Mouse (Mus musculus) ES-E14 (cell line): ENCODE data around the gene Klhl18. TPM values are rescaled to one million over a fixed set of nuclear protein-coding genes. Genes with fewer than 3 reads are reported as not detected.

Source experiments
- DNase-seq: peaks from one replicate; pipeline ENCODE4 v3.0.0-alpha.2; 2013; ENCODE audit warnings: low read depth, low spot score
- H3K27ac ChIP-seq: 2 replicates; pipeline ENCODE4 v1.5.1; 2012; ENCODE audit warnings: low read depth, mild to moderate bottlenecking, low read length, moderate library complexity, mixed read lengths; ENCODE audit not compliant: poor library complexity, insufficient read depth, severe bottlenecking
- H3K36me3 ChIP-seq: 2 replicates; pipeline ENCODE4 v1.6.1; 2012; ENCODE audit warnings: mild to moderate bottlenecking, low read length, moderate library complexity, mixed read lengths; ENCODE audit not compliant: control insufficient read depth, poor library complexity, insufficient read depth, severe bottlenecking
- H3K4me1 ChIP-seq, 2 experiments: fragments of 150-350 bp in 1 of 2; sonication (generic) in 1 of 2; 2 replicates each; pipeline ENCODE4 v1.6.1; 2012; ENCODE audit warnings: low read length in 2 of 2, mild to moderate bottlenecking in 1 of 2, mixed read lengths in 1 of 2; ENCODE audit not compliant: control insufficient read depth in 2 of 2, insufficient read depth in 2 of 2, poor library complexity in 1 of 2
- H3K4me3 ChIP-seq, 2 experiments: fragments of 150-350 bp in 1 of 2; sonication (generic) in 1 of 2; 2 replicates each; pipeline ENCODE4 v1.5.1; 2012; ENCODE audit warnings: low read length in 2 of 2, low read depth in 1 of 2, mild to moderate bottlenecking in 1 of 2, mixed read lengths in 1 of 2; ENCODE audit not compliant: insufficient read depth in 1 of 2, poor library complexity in 1 of 2, severe bottlenecking in 1 of 2
- H3K9ac ChIP-seq: 2 replicates; pipeline ENCODE4 v1.6.1; 2012; ENCODE audit warnings: low read depth, mild to moderate bottlenecking, low read length, mixed read lengths; ENCODE audit not compliant: poor library complexity, insufficient read depth, severe bottlenecking
- H3K9me3 ChIP-seq: fragments of 150-350 bp; sonication (generic); 2 replicates; pipeline ENCODE4 v1.6.1; 2012; ENCODE audit warnings: low read depth, mild to moderate bottlenecking, low read length; ENCODE audit not compliant: control insufficient read depth, insufficient read depth
- CHD2 ChIP-seq: IDR thresholded peaks from 2 replicates; pipeline ENCODE4 v1.6.1; 2014; ENCODE audit warnings: mild to moderate bottlenecking, low read depth, low read length, inconsistent platforms
- HCFC1 ChIP-seq: IDR thresholded peaks from 2 replicates; pipeline ENCODE4 v1.6.1; 2012; ENCODE audit warnings: low read length, inconsistent platforms, borderline replicate concordance; ENCODE audit not compliant: insufficient read depth
- MAFK ChIP-seq: IDR thresholded peaks from 2 replicates; pipeline ENCODE4 v1.6.1; 2014; ENCODE audit warnings: mild to moderate bottlenecking, low read depth, low read length, inconsistent platforms; ENCODE audit not compliant: insufficient read depth
- ZC3H11A ChIP-seq: IDR thresholded peaks from 2 replicates; pipeline ENCODE4 v1.6.1; 2012; ENCODE audit warnings: low read depth, mild to moderate bottlenecking, inconsistent platforms, low read length, borderline replicate concordance
- ZNF384 ChIP-seq: IDR thresholded peaks from 2 replicates; pipeline ENCODE4 v1.6.1; 2012; ENCODE audit warnings: low read depth, low read length, inconsistent platforms
- in situ Hi-C, 2 experiments: fragments of 600-800 bp; cut with MboI; formaldehyde crosslinking; loops; one replicate each; pipeline ENCODE4 v1.15.1; 2025; ENCODE audit warnings: low sequenced_read_pairs in 2 of 2, inconsistent platforms in 1 of 2; ENCODE audit not compliant: unreplicated experiment in 2 of 2
- total RNA-seq: library from RNA; depleted of rRNA; stranded (reverse); fragments of 300-350 nt; gene quantifications from 2 replicates; pipeline ENCODE4 v1.2.3, GENCODE M21; 2012

Klhl18 gene
- total RNA-seq, 1 experiment = 4.7 TPM

DNA sequence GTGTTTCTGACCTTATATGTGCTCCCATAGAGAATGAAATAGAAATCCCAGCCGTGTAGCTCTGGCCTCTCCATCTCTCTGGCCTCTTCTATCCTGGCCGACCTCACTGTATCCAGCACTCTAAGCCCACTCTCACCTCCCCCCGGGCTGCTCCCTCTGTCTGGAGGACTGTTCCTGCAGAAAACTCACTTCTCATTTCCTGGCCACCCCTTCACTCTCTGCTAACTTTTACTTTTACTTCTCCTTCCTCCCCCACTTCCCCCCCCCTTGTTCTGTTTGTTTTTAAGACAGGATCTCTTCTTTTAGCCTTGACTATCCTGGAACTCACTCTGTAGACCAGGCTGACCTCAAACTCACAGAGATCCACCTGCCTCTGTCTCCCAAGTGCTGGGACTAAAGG is 24.0 kb downstream of the Klhl18 start:
- DNase-seq = no peak
- Histone ChIP-seq H3K27ac (no peak overlapping the region), H3K4me3 (no peak overlapping the region), H3K4me1 (no peaks in the 10 kb centered on the region), H3K36me3 (peaks cover 4% of the 10 kb centered on the region; the same call in 1 of the 2 replicates), H3K9me3 (no peaks in the 10 kb centered on the region), H3K9ac (no peak overlapping the region)
- TF ChIP-seq MAFK = no peak
- TF ChIP-seq CHD2 = no peak
- no peak for TF ChIP-seq ZC3H11A
- no peak for TF ChIP-seq HCFC1
- no peak for TF ChIP-seq ZNF384
- in situ Hi-C loops = no loop called here

DNA sequence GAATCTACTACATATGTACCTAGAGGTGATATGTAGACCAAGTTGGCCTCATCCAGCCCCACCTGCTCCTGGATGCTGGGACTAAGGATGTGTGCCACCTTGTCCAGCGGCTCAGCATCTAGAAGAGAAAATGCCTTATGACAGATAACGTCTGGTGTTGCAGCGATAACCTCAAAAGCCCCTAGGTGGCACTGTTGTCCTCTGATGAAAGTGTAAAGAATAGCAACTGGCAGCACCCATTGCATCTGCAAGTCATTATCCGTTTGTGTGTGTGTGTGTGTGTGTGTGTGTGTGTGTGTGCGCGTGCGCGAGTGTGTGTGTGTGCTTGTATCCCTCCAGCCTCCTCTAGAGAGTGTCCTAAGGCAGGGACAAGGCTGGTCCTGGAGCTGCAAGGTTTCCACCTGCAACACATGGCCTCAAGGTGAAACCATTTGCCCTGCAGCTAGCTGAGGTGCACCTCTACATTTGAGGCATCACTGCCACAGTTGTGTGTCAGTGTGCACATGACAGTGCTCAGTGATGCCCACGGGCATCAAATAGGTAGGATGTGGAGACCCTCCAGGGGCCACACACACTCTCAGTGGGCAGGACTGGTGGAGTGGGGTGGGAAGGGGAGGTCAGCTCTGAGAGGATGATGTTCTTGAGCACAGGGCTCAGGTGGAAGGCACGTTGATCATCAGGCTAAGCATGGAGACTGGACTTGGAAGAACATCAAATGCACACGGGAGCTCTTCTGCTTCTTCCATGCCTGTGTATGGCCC is 27.5 kb downstream of the Klhl18 start:
- Histone ChIP-seq H3K4me3 (no peak overlapping the region), H3K4me1 (no peaks in the 10 kb centered on the region), H3K27ac (no peak overlapping the region), H3K9ac (no peak overlapping the region), H3K36me3 (peaks cover 2% of the 10 kb centered on the region; the same call in 1 of the 2 replicates), H3K9me3 (no peaks in the 10 kb centered on the region)
- in situ Hi-C loops = no loop called here
- TF ChIP-seq ZC3H11A (peak; percentile 31; the same call in 1 of the 2 replicates), MAFK (0 out of 2 replicates have a peak, but pooled peaks have one; percentile 9), HCFC1 (no peak)
- peak; percentile 77 for DNase-seq

DNA sequence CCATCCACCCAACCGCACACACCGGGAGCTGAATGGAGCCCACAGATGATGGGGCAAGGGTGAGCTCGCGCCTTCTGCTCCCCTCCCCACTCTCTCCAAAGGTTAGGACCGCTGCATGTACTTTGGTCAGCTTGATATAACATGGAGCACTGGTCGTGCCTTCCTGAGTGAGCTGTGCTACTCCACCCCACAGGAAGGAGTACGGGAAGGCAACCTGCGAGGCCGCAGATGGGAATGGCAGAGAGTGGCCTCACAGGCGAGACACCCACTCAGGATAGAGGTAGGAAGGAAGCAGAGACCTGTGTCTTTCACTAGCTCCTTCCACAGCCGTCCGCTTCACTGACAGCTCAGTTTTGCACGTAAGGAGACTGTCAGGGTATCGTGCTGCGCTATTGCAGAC is 28.1 kb downstream of the Klhl18 start:
- Histone ChIP-seq H3K4me1 (no peaks in the 10 kb centered on the region), H3K36me3 (peaks cover 2% of the 10 kb centered on the region; the same call in 1 of the 2 replicates), H3K9me3 (no peaks in the 10 kb centered on the region), H3K27ac (no peak overlapping the region), H3K4me3 (no peak overlapping the region), H3K9ac (no peak overlapping the region)
- in situ Hi-C loops = no loop called here
- TF ChIP-seq HCFC1 (no peak), MAFK (no peak), ZNF384 (no peak), CHD2 (no peak), ZC3H11A (no peak)
- no peak for DNase-seq

DNA sequence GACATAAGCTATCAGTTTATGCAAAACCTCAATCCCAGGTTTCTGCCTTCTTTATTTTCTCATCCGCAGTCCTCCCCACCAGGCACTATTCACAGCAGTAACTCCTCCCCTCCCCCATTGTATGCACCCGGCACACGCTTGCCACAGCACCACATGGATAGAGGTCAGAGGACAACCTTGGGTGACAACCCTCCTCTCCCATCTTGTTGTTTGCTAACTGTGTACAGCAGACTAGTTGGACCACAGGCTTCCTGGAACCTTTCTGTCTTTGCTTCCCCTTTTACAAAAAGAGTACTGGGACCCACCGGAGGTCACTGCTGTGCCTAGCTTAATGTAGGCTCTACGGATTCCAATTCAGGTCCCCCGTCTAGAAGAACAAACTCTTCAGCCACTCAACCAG is 35.9 kb downstream of the Klhl18 start:
- no peak overlapping the region for H3K27ac ChIP-seq
- H3K36me3 ChIP-seq = no peaks in the 10 kb centered on the region

More for the DNA sequence above, 35.9 kb downstream of the Klhl18 start:
- H3K9me3 ChIP-seq = no peaks in the 10 kb centered on the region
- in situ Hi-C loops = no loop called here
- TF ChIP-seq ZNF384 (no peak), MAFK (no peak), CHD2 (no peak), ZC3H11A (no peak), HCFC1 (no peak)
- no peaks in the 10 kb centered on the region for H3K4me1 ChIP-seq
- DNase-seq = no peak
- no peak overlapping the region for H3K4me3 ChIP-seq
- no peak overlapping the region for H3K9ac ChIP-seq
